Mouse (Mus musculus): Measurements from ENCODE around the gene Stpg1.
A peak's percentile ranks its signal among the peaks of the same experiment; 100 is the strongest.

Stpg1 gene

GRCm38 (mm10) chr4:135549323-135549722 lies 54.7 kb downstream of the Stpg1 start:
- no peak for DNase-seq (ENCODE audit: low spot score in 2 of 2)

- DNase-seq (ENCODE audit: low spot score in 2 of 2) = no peak
These were observed 69.2 kb downstream of the Stpg1 start for GRCm38 (mm10) chr4:135563794-135564193.

- no peak for DNase-seq (ENCODE audit: low spot score in 2 of 2)
These were observed 70.8 kb downstream of the Stpg1 start for GRCm38 (mm10) chr4:135565400-135565799.

- no peak for DNase-seq (ENCODE audit: low spot score in 2 of 2)
These were observed 72.5 kb downstream of the Stpg1 start for GRCm38 (mm10) chr4:135567042-135567441.

- DNase-seq (ENCODE audit: low spot score in 2 of 2) = no peak
These were observed 72.9 kb downstream of the Stpg1 start for GRCm38 (mm10) chr4:135567484-135567883.

GRCm38 (mm10) chr4:135569201-135569600 lies 74.6 kb downstream of the Stpg1 start:
- DNase-seq (ENCODE audit: low spot score in 2 of 2) = peak in 1 of 2 experiments; percentile 36

GRCm38 (mm10) chr4:135570152-135571036 lies 75.8 kb downstream of the Stpg1 start:
- DNase-seq (ENCODE audit: low spot score in 2 of 2) = peak; percentile 32 to 47

- DNase-seq (ENCODE audit: low spot score in 2 of 2) = no peak
These were observed 76.5 kb downstream of the Stpg1 start for GRCm38 (mm10) chr4:135571037-135571550.

GRCm38 (mm10) chr4:135572276-135572675 lies 77.7 kb downstream of the Stpg1 start:
- DNase-seq (ENCODE audit: low spot score in 2 of 2) = no peak

GRCm38 (mm10) chr4:135573251-135573808 lies 78.7 kb downstream of the Stpg1 start, which contains the start of gene Grhl3:
TSS of gene Grhl3 (minus strand) at chr4:135573630.
- DNase-seq (ENCODE audit: low spot score in 2 of 2) = peak in 1 of 2 experiments; percentile 20

- DNase-seq (ENCODE audit: low spot score in 2 of 2) = no peak
These were observed 81.0 kb downstream of the Stpg1 start for GRCm38 (mm10) chr4:135575365-135576140.

- DNase-seq (ENCODE audit: low spot score in 2 of 2) = no peak
These were observed 83.9 kb downstream of the Stpg1 start for GRCm38 (mm10) chr4:135578490-135578889.

- no peak for DNase-seq (ENCODE audit: low spot score in 2 of 2)
These were observed 85.1 kb downstream of the Stpg1 start for GRCm38 (mm10) chr4:135579695-135580094.

- DNase-seq (ENCODE audit: low spot score in 2 of 2) = no peak
These were observed 86.8 kb downstream of the Stpg1 start for GRCm38 (mm10) chr4:135581222-135581910.

GRCm38 (mm10) chr4:135584838-135585237 lies 90.2 kb downstream of the Stpg1 start:
- no peak for DNase-seq (ENCODE audit: low spot score in 2 of 2)
